Mouse (Mus musculus): ENCODE results near the gene Bmp2k. TPM values are rescaled to one million over a fixed set of nuclear protein-coding genes. Genes with fewer than 3 reads are reported as not detected.
A peak's percentile ranks its signal among the peaks of the same experiment; 100 is the strongest.

Bmp2k gene
- total and polyA plus RNA-seq, 3 experiments: 7.9 to 9.1 (median 8.9) TPM

DNA sequence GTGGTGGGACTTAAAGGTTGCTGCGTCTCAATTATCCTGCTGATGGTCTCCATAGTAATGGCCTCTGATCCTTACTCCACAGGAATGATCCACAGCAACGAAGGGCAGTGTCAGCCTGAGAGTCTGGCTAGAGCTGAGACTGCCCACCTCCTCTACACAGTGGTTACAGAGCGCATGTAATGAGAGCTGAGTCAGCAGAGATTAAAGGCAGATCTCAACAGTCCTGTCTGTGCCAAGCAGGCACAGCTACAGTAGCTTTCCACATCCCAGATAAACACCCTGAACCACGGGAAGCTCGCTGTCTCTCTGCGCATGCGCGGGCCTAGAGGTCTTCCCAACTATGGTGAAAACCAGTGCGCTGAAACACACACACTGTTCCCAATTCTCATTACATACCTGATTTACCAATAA is 100.1 kb downstream of the Bmp2k start:
- H3K27ac ChIP-seq (ENCODE audit: insufficient read depth, low read depth): no peak overlapping the region
- no peaks in the 10 kb centered on the region for H3K4me1 ChIP-seq (ENCODE audit: control insufficient read depth in 1 of 2, insufficient read depth in 2 of 2)
- H3K9me3 ChIP-seq (replicated peaks; ENCODE audit: low read length): no peaks in the 10 kb centered on the region
- in situ Hi-C loops (cut with MboI; ENCODE audit: low pct_ligation_motif_present, low pct_unique_long_range_greater_than_20kb, low sequenced_read_pairs) (no loop called here), dilution Hi-C loops (cut with MboI; ENCODE audit: extremely low pct_ligation_motif_present, extremely low pct_unique_long_range_greater_than_20kb, low sequenced_read_pairs) (no loop called here)
- no peak overlapping the region for H3K9ac ChIP-seq (ENCODE audit: insufficient read depth, low read depth)
- H3K36me3 ChIP-seq (replicated peaks in 1 of 2; ENCODE audit: control insufficient read depth in 1 of 2, insufficient read depth in 1 of 2, low read length in 1 of 2): peaks cover 29 to 48% of the 10 kb centered on the region in 2 experiments
- H3K27me3 ChIP-seq (replicated peaks): no peaks in the 10 kb centered on the region
- DNase-seq (ENCODE audit: extremely low read depth): no peak
- TF ChIP-seq USF2 (conservative IDR thresholded peaks at IDR 0.05; ENCODE audit: low read depth, low read length) (no peak), TBP (conservative IDR thresholded peaks at IDR 0.05; ENCODE audit: low read depth, low read length) (no peak), BHLHE40 (IDR thresholded peaks at IDR 0.05; ENCODE audit: low read depth, low read length) (no peak), MAFK (IDR thresholded peaks at IDR 0.05; ENCODE audit: insufficient replicate concordance, low read length) (0 out of 2 replicates have a peak, but pooled peaks have one; percentile 6)
- no peak overlapping the region for H3K4me3 ChIP-seq (replicated peaks in 1 of 3; ENCODE audit: low read depth in 2 of 3, low read length in 2 of 3, poor library complexity in 1 of 3)
- no peak overlapping the region for H3K4me2 ChIP-seq (ENCODE audit: insufficient read depth, low read depth, poor library complexity, severe bottlenecking)
- no peaks in the 10 kb centered on the region for H3K79me2 ChIP-seq (replicated peaks; ENCODE audit: control insufficient read depth, extremely low read depth, insufficient read depth, poor library complexity, severe bottlenecking)

DNA sequence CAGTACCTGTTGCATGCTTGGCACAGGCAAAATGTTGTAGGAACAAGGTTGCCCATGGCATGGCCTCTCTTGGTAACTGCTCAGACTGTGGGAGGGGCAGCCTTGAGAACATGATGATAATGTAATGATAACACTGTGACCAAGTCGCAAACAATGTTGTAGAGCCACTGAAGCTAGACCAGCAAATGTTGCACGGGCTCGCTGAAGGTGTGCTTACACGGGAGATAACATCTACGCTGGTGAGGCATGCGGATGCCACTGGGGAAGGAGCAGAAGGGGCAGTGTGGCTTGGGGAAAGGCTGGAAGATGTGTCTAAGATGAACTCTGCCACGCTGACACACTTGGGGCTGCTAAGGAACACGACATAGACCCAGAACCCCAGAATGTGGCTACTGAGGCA is 102.5 kb downstream of the Bmp2k start:
- H3K9me3 ChIP-seq (replicated peaks; ENCODE audit: low read length): no peaks in the 10 kb centered on the region
- no peak for DNase-seq (ENCODE audit: extremely low read depth)
- TF ChIP-seq ZKSCAN1 (IDR thresholded peaks at IDR 0.05; ENCODE audit: borderline replicate concordance, low read depth, low read length) (no peak), POLR2A (IDR thresholded peaks at IDR 0.05; ENCODE audit: low read depth, low read length) (no peak), ZC3H11A (IDR thresholded peaks at IDR 0.05; ENCODE audit: low read depth, low read length) (no peak), JUND (conservative IDR thresholded peaks at IDR 0.05; ENCODE audit: low read depth, low read length) (no peak), MAZ (IDR thresholded peaks at IDR 0.05; ENCODE audit: low read depth, low read length) (no peak), MYC (IDR thresholded peaks at IDR 0.05; ENCODE audit: low read depth, low read length) (no peak), GABPA (IDR thresholded peaks at IDR 0.05; ENCODE audit: insufficient replicate concordance, low read depth, low read length) (no peak), KAT2A (IDR thresholded peaks at IDR 0.05; ENCODE audit: insufficient replicate concordance, low read length) (no peak), CHD2 (IDR thresholded peaks at IDR 0.05; ENCODE audit: low read length) (no peak), POLR2AphosphoS2 (IDR thresholded peaks at IDR 0.05; ENCODE audit: low read depth, low read length) (no peak), CTCF (conservative IDR thresholded peaks at IDR 0.05 in 1 of 2, IDR thresholded peaks at IDR 0.05 in 1 of 2; ENCODE audit: low read depth in 2 of 2, low read length in 2 of 2) (no peak), TBP (conservative IDR thresholded peaks at IDR 0.05; ENCODE audit: low read depth, low read length) (no peak), NRF1 (IDR thresholded peaks at IDR 0.05; ENCODE audit: low read depth, low read length) (no peak), ZNF384 (IDR thresholded peaks at IDR 0.05; ENCODE audit: low read depth, low read length) (no peak)
- H3K27me3 ChIP-seq (replicated peaks): no peaks in the 10 kb centered on the region
- dilution Hi-C loops (cut with MboI; ENCODE audit: extremely low pct_ligation_motif_present, extremely low pct_unique_long_range_greater_than_20kb, low sequenced_read_pairs): no loop called here
- H3K4me3 ChIP-seq (replicated peaks in 1 of 3; ENCODE audit: low read depth in 2 of 3, low read length in 2 of 3, poor library complexity in 1 of 3): no peak overlapping the region
- in situ Hi-C loops (cut with MboI; ENCODE audit: low pct_ligation_motif_present, low pct_unique_long_range_greater_than_20kb, low sequenced_read_pairs): no loop called here
- no peaks in the 10 kb centered on the region for H3K79me2 ChIP-seq (replicated peaks; ENCODE audit: control insufficient read depth, extremely low read depth, insufficient read depth, poor library complexity, severe bottlenecking)
- H3K4me2 ChIP-seq (ENCODE audit: insufficient read depth, low read depth, poor library complexity, severe bottlenecking): no peak overlapping the region
- H3K36me3 ChIP-seq (replicated peaks in 1 of 2; ENCODE audit: control insufficient read depth in 1 of 2, insufficient read depth in 1 of 2, low read length in 1 of 2): peaks cover 23 to 47% of the 10 kb centered on the region in 2 experiments
- no peaks in the 10 kb centered on the region for H3K4me1 ChIP-seq (ENCODE audit: control insufficient read depth in 1 of 2, insufficient read depth in 2 of 2)
- H3K27ac ChIP-seq (ENCODE audit: insufficient read depth, low read depth): no peak overlapping the region
- no peak overlapping the region for H3K9ac ChIP-seq (ENCODE audit: insufficient read depth, low read depth)

Measured in CH12.LX (cell line).